Mouse (Mus musculus) thymus, adult 2 months (tissue): ENCODE measurements at regions not wholly inside any gene's neighbourhood (a gene's known extent, or its start where the extent isn't known, plus 50 kb on each side); places are given as distances from the start of the nearest gene placed in this dataset.

Experiments
- CTCF ChIP-seq: fragments of 200-500 bp; IDR thresholded peaks from 2 replicates; pipeline ENCODE4 v1.5.1; 2012; ENCODE audit warnings: mild to moderate bottlenecking, control low read depth, low read length, moderate library complexity, borderline replicate concordance; ENCODE audit not compliant: control insufficient read depth, poor library complexity, insufficient read depth; ENCODE audit errors: extremely low read depth
- POLR2A ChIP-seq: fragments of 200-500 bp; IDR thresholded peaks from 2 replicates; pipeline ENCODE4 v1.6.1; 2012; ENCODE audit warnings: mild to moderate bottlenecking, low read length, control low read depth, moderate library complexity; ENCODE audit not compliant: control insufficient read depth, poor library complexity, insufficient read depth; ENCODE audit errors: extremely low read depth

- TF ChIP-seq CTCF: no peak
- no peak for TF ChIP-seq POLR2A
These were observed 71.0 kb upstream of the Tab2 start for GRCm38 (mm10) chr10:8027023-8027422.
